Mouse (Mus musculus) kidney, adult 2 months (tissue): ENCODE measurements at regions not wholly inside any gene's neighbourhood (a gene's known extent, or its start where the extent isn't known, plus 50 kb on each side); places are given as distances from the start of the nearest gene placed in this dataset.
A peak's percentile ranks its signal among the peaks of the same experiment; 100 is the strongest.

Source experiments
- DNase-seq: peaks from one replicate; pipeline ENCODE4 v3.0.0; 2021
- H3K27ac ChIP-seq: fragments of 200-500 bp; 2 replicates; pipeline ENCODE4 v1.5.1; 2012; ENCODE audit warnings: low read depth, low read length, control low read depth, inconsistent platforms; ENCODE audit not compliant: insufficient read depth
- H3K27me3 ChIP-seq: fragments of 200-500 bp; replicated peaks from 2 replicates; pipeline ENCODE4 v1.6.1; 2012; ENCODE audit warnings: mild to moderate bottlenecking, moderate library complexity, low read length, inconsistent platforms; ENCODE audit not compliant: control insufficient read depth, insufficient read depth
- H3K36me3 ChIP-seq: fragments of 200-500 bp; 2 replicates; pipeline ENCODE4 v1.6.1; 2012; ENCODE audit warnings: mild to moderate bottlenecking, moderate library complexity, low read length, inconsistent platforms; ENCODE audit not compliant: control insufficient read depth, insufficient read depth
- H3K4me1 ChIP-seq: fragments of 200-500 bp; 2 replicates; pipeline ENCODE4 v1.6.1; 2011; ENCODE audit warnings: low read length; ENCODE audit not compliant: control insufficient read depth, insufficient read depth
- H3K4me3 ChIP-seq: fragments of 200-500 bp; 2 replicates; pipeline ENCODE4 v1.5.1; 2011; ENCODE audit warnings: mild to moderate bottlenecking, low read depth, low read length, control low read depth; ENCODE audit not compliant: insufficient read depth
- CTCF ChIP-seq: fragments of 200-500 bp; conservative IDR thresholded peaks from 2 replicates; pipeline ENCODE4 v1.5.1; 2011; ENCODE audit warnings: low read depth, mild to moderate bottlenecking, control low read depth, low read length, moderate library complexity, mixed read lengths; ENCODE audit not compliant: insufficient read depth, insufficient read length
- POLR2A ChIP-seq: fragments of 200-500 bp; IDR thresholded peaks from one replicate; pipeline ENCODE4 v1.6.1; 2011; ENCODE audit warnings: low read depth, low read length, control low read depth
- WGBS: fragments of 180-500 bp; shearing (Covaris S2); methylation state at CpG from one replicate; pipeline ENCODE4 v1.1.7; 2018; 5-methylcytosine and 5-hydroxymethylcytosine counted together

GRCm38 (mm10) chr12:109799395-109799794 is 199.3 kb upstream of the Rtl1 start:
- Histone ChIP-seq H3K36me3 (no peaks in the 10 kb centered on the region), H3K27me3 (no peaks in the 10 kb centered on the region), H3K4me1 (no peaks in the 10 kb centered on the region), H3K27ac (no peak overlapping the region), H3K4me3 (no peak overlapping the region)
- TF ChIP-seq POLR2A (no peak), CTCF (no peak)
- DNase-seq = no peak
- WGBS = 81% methylated on average over 1 of the region's 1 CpGs

GRCm38 (mm10) chr12:109827241-109827915 is 227.2 kb upstream of the Rtl1 start:
- Histone ChIP-seq H3K27me3 (no peaks in the 10 kb centered on the region), H3K4me3 (no peak overlapping the region), H3K36me3 (no peaks in the 10 kb centered on the region), H3K27ac (no peak overlapping the region), H3K4me1 (no peaks in the 10 kb centered on the region)
- WGBS = 77% methylated on average over 10 of the region's 10 CpGs
- TF ChIP-seq POLR2A (no peak), CTCF (no peak)
- DNase-seq = no peak

- H3K27me3 ChIP-seq = no peaks in the 10 kb centered on the region
- no peak overlapping the region for H3K4me3 ChIP-seq
- H3K36me3 ChIP-seq = no peaks in the 10 kb centered on the region
- peak; percentile 23 for DNase-seq
- H3K4me1 ChIP-seq = no peaks in the 10 kb centered on the region
- no peak overlapping the region for H3K27ac ChIP-seq
- WGBS = 31% methylated on average over 16 of the region's 16 CpGs
- TF ChIP-seq POLR2A (no peak), CTCF (peak; percentile 49)
These were observed 230.3 kb upstream of the Rtl1 start for GRCm38 (mm10) chr12:109830303-109831020.

GRCm38 (mm10) chr12:109832964-109833363 is 232.8 kb upstream of the Rtl1 start:
- no peak overlapping the region for H3K4me3 ChIP-seq
- DNase-seq = no peak
- no peaks in the 10 kb centered on the region for H3K36me3 ChIP-seq
- H3K27me3 ChIP-seq = no peaks in the 10 kb centered on the region
- TF ChIP-seq CTCF (no peak), POLR2A (no peak)
- 75% methylated on average over 10 of the region's 10 CpGs for whole genome bisulfite sequencing
- H3K27ac ChIP-seq = no peak overlapping the region
- H3K4me1 ChIP-seq = no peaks in the 10 kb centered on the region

DNA sequence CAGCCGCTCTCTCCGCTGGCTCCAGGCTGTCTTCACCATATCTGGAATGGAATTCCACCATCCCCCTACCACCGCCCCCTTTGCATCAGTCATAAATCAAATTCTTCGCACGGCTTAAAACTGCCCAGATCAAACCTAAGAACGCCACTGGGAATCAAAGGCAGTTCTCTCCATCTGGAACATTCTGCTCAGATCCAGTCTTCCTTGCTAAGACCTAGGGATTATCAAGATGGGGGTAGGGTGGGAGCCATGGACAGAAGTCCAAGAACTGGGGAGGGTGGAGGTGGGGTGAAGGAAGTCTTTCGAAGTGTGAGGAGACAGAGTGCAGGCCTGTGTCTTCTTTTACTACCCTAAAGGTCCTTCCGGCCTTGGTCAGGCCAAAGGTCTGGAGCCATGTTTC is 236.4 kb upstream of the Rtl1 start:
- Histone ChIP-seq H3K27me3 (no peaks in the 10 kb centered on the region), H3K4me1 (no peaks in the 10 kb centered on the region), H3K27ac (no peak overlapping the region), H3K4me3 (no peak overlapping the region), H3K36me3 (no peaks in the 10 kb centered on the region)
- no peak for DNase-seq
- TF ChIP-seq POLR2A = no peak
- no peak for TF ChIP-seq CTCF
- 78% methylated on average over 8 of the region's 8 CpGs for WGBS

GRCm38 (mm10) chr12:109839126-109839587 is 239.0 kb upstream of the Rtl1 start:
- no peak for DNase-seq
- H3K27ac ChIP-seq = no peak overlapping the region
- no peak overlapping the region for H3K4me3 ChIP-seq
- H3K27me3 ChIP-seq = no peaks in the 10 kb centered on the region
- WGBS = 56% methylated on average over 9 of the region's 9 CpGs
- H3K36me3 ChIP-seq = no peaks in the 10 kb centered on the region
- TF ChIP-seq CTCF (no peak), POLR2A (no peak)
- no peaks in the 10 kb centered on the region for H3K4me1 ChIP-seq

GRCm38 (mm10) chr12:109839946-109840524 is 239.9 kb upstream of the Rtl1 start:
- WGBS = 65% methylated on average over 14 of the region's 14 CpGs
- TF ChIP-seq CTCF = no peak
- TF ChIP-seq POLR2A = no peak
- no peak for DNase-seq
- Histone ChIP-seq H3K27me3 (no peaks in the 10 kb centered on the region), H3K4me1 (no peaks in the 10 kb centered on the region), H3K36me3 (no peaks in the 10 kb centered on the region), H3K27ac (no peak overlapping the region), H3K4me3 (no peak overlapping the region)
